Mouse (Mus musculus): Measurements from ENCODE around the gene Actl10. TPM values are rescaled to one million over a fixed set of nuclear protein-coding genes. Genes with fewer than 3 reads are reported as not detected.

Actl10 gene
- total and polyA plus RNA-seq, 2 experiments from 2014 or later = 0.52 TPM; not detected in 1

GRCm38 (mm10) chr2:154557184-154557832 lies 5.7 kb downstream of the Actl10 start:
- H3K4me3 ChIP-seq (ENCODE audit: low read length) = no peak overlapping the region
- H3K4me1 ChIP-seq (ENCODE audit: insufficient read depth, low read length) = peaks cover 32% of the 10 kb centered on the region
- peak overlapping the region; percentile 70; the same call in 1 of the 2 replicates for H3K27ac ChIP-seq
- no peaks in the 10 kb centered on the region for H3K9me3 ChIP-seq (ENCODE audit: low read length)
- peak overlapping the region; percentile 72 for H3K4me2 ChIP-seq (ENCODE audit: low read depth, low read length)
- no peaks in the 10 kb centered on the region for H3K36me3 ChIP-seq (ENCODE audit: insufficient read depth, low read length)
- no peak for ATAC-seq
- no peak overlapping the region for H3K9ac ChIP-seq (replicated peaks; ENCODE audit: low read length)
- no peaks in the 10 kb centered on the region for H3K27me3 ChIP-seq (ENCODE audit: insufficient read depth, low read length)
- peak; percentile 58 for DNase-seq (ENCODE audit: low spot score)
- no peak for TF ChIP-seq CTCF (IDR thresholded peaks at IDR 0.05; ENCODE audit: low read depth)
- 47% methylated on average over 5 of the region's 5 CpGs for WGBS

GRCm38 (mm10) chr2:154558264-154559039 lies 6.9 kb downstream of the Actl10 start, which contains the start of gene Necab3:
Necab3 (minus strand) TSS chr2:154558890.
- no peaks in the 10 kb centered on the region for H3K27me3 ChIP-seq (ENCODE audit: insufficient read depth, low read length)
- peaks cover 31% of the 10 kb centered on the region for H3K4me1 ChIP-seq (ENCODE audit: insufficient read depth, low read length)
- H3K9ac ChIP-seq (replicated peaks; ENCODE audit: low read length) = peak within 1 kb of the TSS; percentile 55
- DNase-seq (ENCODE audit: low spot score) = peak; percentile 63
- H3K27ac ChIP-seq = peak within 1 kb of the TSS; percentile 70
- ATAC-seq = peak; percentile 66
- 4% methylated on average over 34 of the region's 34 CpGs for WGBS
- H3K4me2 ChIP-seq (ENCODE audit: low read depth, low read length) = peak within 1 kb of the TSS; percentile 72
- no peak for TF ChIP-seq CTCF (IDR thresholded peaks at IDR 0.05; ENCODE audit: low read depth)
- no peaks in the 10 kb centered on the region for H3K36me3 ChIP-seq (ENCODE audit: insufficient read depth, low read length)
- H3K4me3 ChIP-seq (ENCODE audit: low read length) = peak within 1 kb of the TSS; percentile 43
- no peaks in the 10 kb centered on the region for H3K9me3 ChIP-seq (ENCODE audit: low read length)

- Histone ChIP-seq H3K4me1 (ENCODE audit: insufficient read depth, low read length) (peaks cover 6% of the 10 kb centered on the region), H3K9ac (replicated peaks; ENCODE audit: low read length) (no peak overlapping the region), H3K4me2 (ENCODE audit: low read depth, low read length) (no peak overlapping the region), H3K36me3 (ENCODE audit: insufficient read depth, low read length) (no peaks in the 10 kb centered on the region), H3K27ac (no peak overlapping the region), H3K27me3 (ENCODE audit: insufficient read depth, low read length) (no peaks in the 10 kb centered on the region), H3K4me3 (ENCODE audit: low read length) (no peak overlapping the region), H3K9me3 (ENCODE audit: low read length) (no peaks in the 10 kb centered on the region)
- ATAC-seq (no peak), DNase-seq (ENCODE audit: low spot score) (no peak)
- 85% methylated on average over 22 of the region's 22 CpGs for WGBS
- TF ChIP-seq CTCF (IDR thresholded peaks at IDR 0.05; ENCODE audit: low read depth) = no peak
Observed at GRCm38 (mm10) chr2:154563612-154564170, 12.1 kb downstream of the Actl10 start.

GRCm38 (mm10) chr2:154565562-154565961 lies 14.0 kb downstream of the Actl10 start:
- DNase-seq (ENCODE audit: low spot score) (peak; percentile 67), ATAC-seq (no peak; the same call in 1 of the 2 replicates)
- no peaks in the 10 kb centered on the region for H3K36me3 ChIP-seq (ENCODE audit: insufficient read depth, low read length)
- H3K9me3 ChIP-seq (ENCODE audit: low read length) = no peaks in the 10 kb centered on the region
- WGBS = 63% methylated on average over 3 of the region's 3 CpGs
- no peak overlapping the region for H3K4me3 ChIP-seq (ENCODE audit: low read length)
- no peaks in the 10 kb centered on the region for H3K27me3 ChIP-seq (ENCODE audit: insufficient read depth, low read length)
- H3K4me1 ChIP-seq (ENCODE audit: insufficient read depth, low read length) = no peaks in the 10 kb centered on the region; the same call in 1 of the 2 replicates
- H3K9ac ChIP-seq (replicated peaks; ENCODE audit: low read length) = 0 out of 2 replicates have a peak overlapping the region, but pooled peaks have one; percentile 22
- no peak for TF ChIP-seq CTCF (IDR thresholded peaks at IDR 0.05; ENCODE audit: low read depth)
- no peak overlapping the region for H3K4me2 ChIP-seq (ENCODE audit: low read depth, low read length)
- peak overlapping the region; percentile 51 for H3K27ac ChIP-seq

- Histone ChIP-seq H3K4me3 (ENCODE audit: low read length) (no peak overlapping the region), H3K4me1 (ENCODE audit: insufficient read depth, low read length) (no peaks in the 10 kb centered on the region; the same call in 1 of the 2 replicates), H3K36me3 (ENCODE audit: insufficient read depth, low read length) (no peaks in the 10 kb centered on the region), H3K4me2 (ENCODE audit: low read depth, low read length) (peak overlapping the region; percentile 2; the same call in 1 of the 2 replicates), H3K27ac (no peak overlapping the region), H3K9ac (replicated peaks; ENCODE audit: low read length) (no peak overlapping the region), H3K27me3 (ENCODE audit: insufficient read depth, low read length) (no peaks in the 10 kb centered on the region), H3K9me3 (ENCODE audit: low read length) (no peaks in the 10 kb centered on the region)
- ATAC-seq (no peak), DNase-seq (ENCODE audit: low spot score) (no peak)
- TF ChIP-seq CTCF (IDR thresholded peaks at IDR 0.05; ENCODE audit: low read depth) = no peak
- 42% methylated on average over 8 of the region's 8 CpGs for WGBS
Observed at GRCm38 (mm10) chr2:154566641-154567040, 15.1 kb downstream of the Actl10 start.

GRCm38 (mm10) chr2:154567766-154568165 lies 16.2 kb downstream of the Actl10 start:
- DNase-seq (ENCODE audit: low spot score) (no peak), ATAC-seq (no peak)
- Histone ChIP-seq H3K27ac (no peak overlapping the region; the same call in 1 of the 2 replicates), H3K36me3 (ENCODE audit: insufficient read depth, low read length) (no peaks in the 10 kb centered on the region), H3K9me3 (ENCODE audit: low read length) (no peaks in the 10 kb centered on the region), H3K4me1 (ENCODE audit: insufficient read depth, low read length) (no peaks in the 10 kb centered on the region; the same call in 1 of the 2 replicates), H3K27me3 (ENCODE audit: insufficient read depth, low read length) (no peaks in the 10 kb centered on the region), H3K4me2 (ENCODE audit: low read depth, low read length) (peak overlapping the region; percentile 92), H3K9ac (replicated peaks; ENCODE audit: low read length) (no peak overlapping the region), H3K4me3 (ENCODE audit: low read length) (peak overlapping the region; percentile 74; the same call in 1 of the 2 replicates)
- 54% methylated on average over 2 of the region's 2 CpGs for WGBS
- no peak for TF ChIP-seq CTCF (IDR thresholded peaks at IDR 0.05; ENCODE audit: low read depth)

Measured in hindbrain, postnatal 0 days (tissue).